Mouse (Mus musculus) megakaryocyte, embryonic 14.5 days (primary cell): Measurements from ENCODE around the gene Pak1ip1.

Experiments
- FLI1 ChIP-seq: IDR thresholded peaks from 2 replicates; pipeline ENCODE4 v1.6.1; 2012; ENCODE audit warnings: low read length, inconsistent platforms, mixed read lengths
- GATA1 ChIP-seq: IDR thresholded peaks from 3 replicates; pipeline ENCODE4 v1.6.1; 2012; ENCODE audit warnings: mixed read lengths, low read length, inconsistent platforms, borderline replicate concordance

- TF ChIP-seq GATA1: no peak
- no peak for TF ChIP-seq FLI1
Measured at GRCm38 (mm10) chr13:40978652-40979051, 22.2 kb upstream of the Pak1ip1 start.
